Mouse (Mus musculus) adrenal gland, postnatal 10 days (tissue): ENCODE measurements around the gene Tbc1d2. TPM values are rescaled to one million over a fixed set of nuclear protein-coding genes. Genes with fewer than 3 reads are reported as not detected.
"Not testable (repeated sequence)": the region's sequence is repeated elsewhere in the genome, so short reads cannot be mapped to it uniquely, and the experiment has no call there.

Source experiments
- DNase-seq: peaks from one replicate; pipeline ENCODE4 v3.0.0; 2021; ENCODE audit warnings: mixed read lengths
- total RNA-seq, 2 experiments: library from RNA; stranded (reverse); gene quantifications; 2 replicates each; pipeline ENCODE4 v1.2.3; 2021

The Tbc1d2 gene
- total RNA-seq, 2 experiments from 2014 or later = 2.2 to 3.7 TPM

DNA sequence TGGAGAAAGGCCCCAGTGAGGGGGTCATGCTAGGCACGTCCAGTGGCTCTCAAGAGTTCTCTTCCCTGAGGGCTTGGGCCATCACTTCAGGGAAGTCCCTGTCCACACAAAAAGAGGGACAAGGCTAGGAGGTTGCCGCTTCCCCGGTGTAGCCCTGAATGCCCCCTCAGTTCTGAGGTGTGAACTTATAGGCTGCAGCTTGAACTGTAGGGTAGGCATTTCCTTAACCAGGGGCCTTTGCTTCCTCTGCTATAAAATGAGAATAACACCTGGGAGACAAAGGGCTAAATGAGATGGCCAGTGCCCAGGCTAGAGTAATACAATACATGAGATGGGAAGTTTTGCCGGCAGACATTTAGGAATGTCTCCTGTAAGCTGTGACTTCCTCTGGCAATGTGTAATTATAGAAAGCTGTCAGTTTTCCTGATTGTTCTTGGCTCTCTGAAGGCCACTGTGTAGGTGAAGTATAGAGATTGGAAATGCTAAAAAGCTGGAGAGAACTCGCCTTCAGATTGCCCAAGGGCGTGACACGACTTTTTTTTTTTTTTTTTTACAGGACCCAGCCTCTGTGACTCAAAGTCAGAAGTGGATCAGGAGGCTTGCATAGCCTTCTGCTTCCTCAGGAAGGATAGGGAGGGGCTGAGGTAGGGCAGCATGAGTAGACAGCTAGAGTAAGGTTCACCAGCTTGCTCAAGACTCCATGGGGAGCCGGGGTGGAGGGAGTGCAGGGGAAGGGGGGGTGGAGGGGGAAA, 6.9 kb downstream of the Tbc1d2 start:
- peak; percentile 40 for DNase-seq

DNA sequence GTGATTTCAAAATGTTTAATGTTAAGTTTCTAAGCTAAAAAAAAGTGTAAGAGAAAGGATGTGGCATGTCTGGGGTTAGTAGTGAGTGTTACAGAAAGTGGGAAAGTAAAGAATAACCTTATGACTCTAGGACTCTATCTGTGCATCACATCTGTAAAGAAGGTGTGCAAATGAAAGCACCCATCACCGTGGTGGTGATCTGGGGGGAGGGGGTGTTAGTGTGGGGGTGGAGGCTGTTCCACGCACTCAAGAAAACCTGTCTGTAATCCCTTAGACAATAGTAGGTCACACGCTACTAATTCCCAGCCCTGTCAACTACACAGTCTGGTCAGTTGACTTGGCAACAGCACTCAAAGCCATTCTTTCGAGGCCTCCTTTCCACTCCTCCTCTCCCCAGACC, 8.7 kb downstream of the Tbc1d2 start:
- DNase-seq = no peak

GRCm38 (mm10) chr4:46639866-46640265, 10.1 kb downstream of the Tbc1d2 start:
- DNase-seq = peak; percentile 38

DNA sequence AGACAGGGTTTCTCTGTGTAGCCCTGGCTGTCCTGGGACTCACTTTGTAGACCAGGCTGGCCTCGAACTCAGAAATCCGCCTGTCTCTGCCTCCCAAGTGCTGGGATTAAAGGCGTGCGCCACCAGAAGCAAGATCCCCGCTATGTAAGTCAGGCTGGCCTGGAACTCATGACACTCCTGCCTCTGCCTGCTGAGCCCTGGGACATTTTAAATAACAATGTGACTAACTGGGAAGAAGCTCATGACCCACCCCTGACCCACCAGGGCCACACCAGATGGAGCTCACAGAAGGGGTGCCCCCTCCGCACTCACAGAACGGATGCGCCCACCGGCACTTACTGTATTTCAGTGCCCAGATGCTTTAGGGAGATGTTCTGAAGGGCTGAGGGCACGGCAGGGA, 12.8 kb downstream of the Tbc1d2 start:
- not testable (repeated sequence) for DNase-seq

DNA sequence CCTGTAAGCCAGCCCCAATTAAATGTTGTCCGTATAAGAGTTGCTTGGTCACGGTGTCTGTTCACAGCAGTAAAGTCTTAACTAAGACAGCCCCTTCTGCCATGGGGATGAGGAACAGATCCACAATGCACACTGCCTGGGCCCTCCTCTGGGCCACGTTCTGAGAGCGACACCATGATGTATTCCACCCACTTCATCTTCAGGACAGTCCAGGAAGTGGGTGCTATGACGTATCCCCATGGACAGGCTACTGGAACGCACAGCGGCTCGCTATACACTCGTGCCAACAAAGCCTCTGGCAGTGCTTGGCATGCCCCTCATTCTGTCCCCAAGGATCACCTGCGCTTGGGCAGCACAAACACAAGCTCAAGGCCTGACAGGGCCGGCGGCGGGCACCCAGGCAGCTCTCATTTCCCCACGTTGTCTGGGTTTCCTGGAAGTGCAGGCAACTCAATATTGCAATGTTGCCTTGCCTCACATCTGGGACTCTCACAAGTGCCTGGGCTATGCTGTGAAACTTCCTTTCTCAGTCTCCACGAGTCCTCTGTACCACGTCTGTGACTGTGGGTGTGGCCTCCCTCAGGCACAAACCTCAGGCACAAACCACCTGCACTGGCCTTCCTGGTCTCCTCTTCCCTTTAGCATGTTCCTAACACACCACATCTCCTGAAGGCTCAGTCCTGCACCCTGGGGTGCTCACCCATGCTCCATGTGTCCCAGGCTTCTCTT, 14.1 kb downstream of the Tbc1d2 start:
- DNase-seq = peak; percentile 33

DNA sequence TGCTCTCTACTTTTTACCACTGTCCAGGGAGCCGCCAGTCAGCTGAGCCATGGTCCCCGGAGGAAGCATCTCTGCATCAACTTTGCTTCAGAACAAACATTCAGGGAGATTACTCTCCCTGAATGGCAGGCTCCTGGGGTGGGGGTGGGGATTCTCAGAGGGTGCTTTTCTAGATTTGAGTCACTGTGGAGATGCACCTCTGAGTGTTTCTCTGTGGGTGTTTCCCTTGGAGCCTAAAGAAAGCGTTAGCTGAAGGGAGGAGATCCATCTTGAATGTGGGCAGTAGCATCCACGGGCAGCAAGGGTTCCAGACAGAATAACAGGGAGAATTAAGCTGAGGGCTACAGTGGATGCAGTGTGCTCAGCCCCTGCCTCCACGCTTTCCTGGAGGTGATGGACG, 15.1 kb downstream of the Tbc1d2 start:
- DNase-seq = no peak

DNA sequence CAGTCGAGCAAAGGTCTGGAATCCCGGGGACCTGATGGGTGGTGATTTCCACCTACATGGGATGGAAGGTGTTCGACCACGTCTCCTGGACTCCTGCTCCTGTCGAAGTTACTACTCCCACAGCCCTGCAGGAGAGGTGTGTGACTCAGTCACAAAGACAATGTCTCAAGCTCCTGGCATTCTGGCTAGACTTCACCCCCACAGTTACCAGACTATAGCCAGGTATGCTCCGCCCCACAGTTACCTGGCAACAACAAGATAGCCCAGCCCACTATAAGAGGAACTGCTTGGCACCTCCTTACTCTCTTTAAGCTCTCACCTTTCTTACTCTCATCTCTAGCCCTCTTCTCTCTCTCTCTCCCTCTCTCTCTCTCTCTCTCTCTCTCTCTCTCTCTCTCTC, 16.4 kb downstream of the Tbc1d2 start:
- DNase-seq = not testable (repeated sequence)

DNA sequence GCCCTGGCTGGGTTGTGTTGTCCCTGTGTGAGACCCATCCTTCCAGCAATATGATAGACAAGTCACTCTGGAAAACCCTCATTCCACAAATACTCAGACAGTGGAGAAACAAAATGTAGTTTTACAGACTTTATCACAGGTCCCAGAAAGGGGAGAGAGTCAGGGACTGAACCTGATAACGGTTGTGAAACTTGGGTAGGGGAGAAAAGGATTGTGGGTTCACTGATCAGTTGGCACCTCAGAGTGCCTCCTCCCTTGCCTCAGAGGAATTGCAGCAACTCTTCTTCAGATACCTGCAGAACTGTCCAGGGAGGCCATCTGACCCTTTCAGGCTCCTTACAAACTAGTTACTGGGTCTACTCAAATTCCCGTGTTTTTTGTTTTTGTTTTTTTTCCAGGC, 17.5 kb downstream of the Tbc1d2 start:
- no peak for DNase-seq

- peak; percentile 38 for DNase-seq
Measured at GRCm38 (mm10) chr4:46630390-46630789, 19.6 kb downstream of the Tbc1d2 start.

GRCm38 (mm10) chr4:46628873-46629272, 21.1 kb downstream of the Tbc1d2 start:
- no peak for DNase-seq

DNA sequence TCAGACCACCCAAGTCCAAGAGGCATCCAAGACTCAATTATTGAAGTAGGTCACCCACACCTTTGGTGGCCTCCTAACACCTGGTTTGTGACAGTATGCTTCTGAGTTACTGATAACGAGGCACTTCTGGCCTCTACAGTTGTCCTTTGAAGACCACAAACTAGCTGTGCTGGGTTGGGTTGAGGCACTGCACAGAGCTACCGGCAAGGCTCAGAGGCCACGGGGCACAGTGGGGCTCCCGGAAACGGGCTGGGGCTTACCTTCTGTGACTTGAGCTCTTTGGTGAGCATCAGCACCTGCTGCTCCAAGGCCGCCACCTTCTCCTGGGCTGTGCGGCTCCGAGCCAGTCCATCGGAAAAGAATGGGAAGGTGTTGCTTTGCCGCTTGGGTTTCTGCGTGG, 21.9 kb downstream of the Tbc1d2 start:
- no peak for DNase-seq

DNA sequence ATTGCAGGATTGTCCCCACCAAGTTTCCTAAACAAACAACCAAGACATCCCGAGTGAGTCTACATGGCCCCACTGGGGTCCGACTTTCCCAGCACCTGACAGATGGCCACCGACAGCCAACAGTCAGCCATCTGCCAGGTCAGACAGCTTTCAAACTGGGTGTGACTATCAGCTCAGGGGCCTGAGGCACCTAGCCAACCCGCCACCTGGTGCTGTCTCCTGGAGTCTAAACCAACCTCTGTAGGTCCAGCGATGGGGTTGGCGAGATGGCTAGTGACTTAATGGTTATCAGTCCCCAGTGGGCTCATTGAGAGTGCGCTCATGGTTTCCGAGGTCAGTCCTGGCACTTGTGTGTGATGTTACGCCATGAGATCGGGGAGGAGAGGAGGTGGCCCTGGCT, 24.9 kb downstream of the Tbc1d2 start:
- no peak for DNase-seq

- no peak for DNase-seq
Measured at GRCm38 (mm10) chr4:46623007-46623406, 27.0 kb downstream of the Tbc1d2 start.

- DNase-seq = no peak
Measured at GRCm38 (mm10) chr4:46620946-46621345, 29.1 kb downstream of the Tbc1d2 start.

DNA sequence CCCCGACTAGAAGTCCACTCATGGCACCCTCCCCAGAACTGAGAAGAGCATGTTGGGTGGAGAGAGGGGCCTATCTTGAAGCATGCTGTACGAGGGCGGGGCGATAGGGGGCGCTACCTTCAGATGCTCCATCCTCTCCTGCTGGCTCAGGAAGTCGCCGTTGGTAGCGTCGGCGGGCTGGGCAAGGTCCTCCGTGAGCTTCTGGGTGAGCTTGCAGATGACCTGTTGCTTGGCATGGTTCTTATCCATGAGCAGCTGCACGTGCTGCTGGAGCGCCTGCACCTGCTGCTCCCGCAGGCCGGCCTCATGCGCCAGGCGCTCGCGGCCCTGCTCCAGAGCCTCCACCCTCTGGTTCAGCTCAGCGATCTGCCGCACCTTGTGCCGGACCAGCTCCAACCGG, 29.7 kb downstream of the Tbc1d2 start:
- peak; percentile 43 for DNase-seq

GRCm38 (mm10) chr4:46618196-46618817, 31.7 kb downstream of the Tbc1d2 start:
- no peak for DNase-seq

GRCm38 (mm10) chr4:46617408-46617807, 32.6 kb downstream of the Tbc1d2 start:
- no peak for DNase-seq

DNA sequence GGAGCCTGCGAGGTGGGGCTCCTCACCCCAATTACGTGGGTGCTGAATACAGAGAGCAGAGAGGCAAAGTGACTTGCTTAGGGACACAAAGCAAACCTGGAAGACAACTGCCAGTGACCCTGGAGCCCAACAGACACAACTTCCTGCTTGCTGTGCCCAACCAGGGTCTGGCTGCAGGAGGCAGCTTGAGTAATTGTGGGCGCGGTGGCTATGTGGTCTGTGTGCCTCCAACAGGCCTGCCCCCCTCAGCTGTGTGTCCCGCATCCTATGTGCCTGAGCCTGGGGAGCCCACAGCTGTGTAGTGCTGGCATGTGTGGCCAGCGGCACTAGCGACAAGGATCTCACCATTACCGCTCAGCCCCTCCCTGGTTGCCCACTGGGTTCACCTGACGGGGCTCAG, 35.4 kb downstream of the Tbc1d2 start:
- no peak for DNase-seq

- DNase-seq = no peak
Measured at GRCm38 (mm10) chr4:46613618-46614017, 36.4 kb downstream of the Tbc1d2 start.

DNA sequence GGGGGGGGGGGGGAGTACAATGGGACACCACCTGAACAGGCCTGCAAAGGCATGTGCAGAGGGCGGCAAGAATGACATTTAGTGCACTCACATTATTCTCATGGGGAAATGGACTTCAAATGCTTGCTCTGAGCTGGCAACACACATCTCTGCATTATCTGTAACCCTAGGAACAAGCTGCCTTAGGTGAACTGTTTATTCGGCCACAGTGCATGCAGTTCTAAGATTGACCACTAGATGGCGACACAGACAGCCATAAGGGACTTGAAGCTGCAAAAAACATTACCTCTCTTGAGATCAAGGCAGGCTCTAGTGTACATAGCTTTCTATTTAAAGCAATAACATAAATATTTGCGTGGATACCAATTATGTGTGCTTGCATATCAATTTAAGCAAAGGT, 38.8 kb downstream of the Tbc1d2 start:
- DNase-seq = peak; percentile 92

GRCm38 (mm10) chr4:46607601-46608000, 42.4 kb downstream of the Tbc1d2 start:
- DNase-seq = peak; percentile 61

GRCm38 (mm10) chr4:46605451-46605850, 44.6 kb downstream of the Tbc1d2 start:
- no peak for DNase-seq

DNA sequence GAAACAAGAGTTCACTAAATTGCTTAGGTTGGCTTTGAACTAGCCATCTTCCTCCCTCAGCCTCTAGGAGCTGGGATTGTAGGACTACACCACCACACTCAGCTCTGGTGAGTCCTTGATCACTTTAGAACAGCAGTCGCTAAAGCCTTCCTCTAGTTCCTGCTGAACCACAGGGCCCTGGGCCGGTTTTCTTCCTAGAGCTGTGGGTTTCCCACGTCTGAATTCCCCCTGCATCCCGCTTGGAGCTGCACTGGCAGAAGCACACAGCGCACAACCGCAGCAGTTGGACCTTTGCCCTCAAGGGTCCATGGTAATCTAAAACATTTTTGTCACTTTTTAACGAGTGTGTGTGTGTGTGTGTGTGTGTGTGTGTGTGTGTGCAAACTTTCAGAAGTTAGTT, 47.3 kb downstream of the Tbc1d2 start:
- no peak for DNase-seq
